Mouse (Mus musculus) adrenal gland, adult 18-20 months (tissue): ENCODE measurements around the gene Il31ra. TPM values are rescaled to one million over a fixed set of nuclear protein-coding genes. Genes with fewer than 3 reads are reported as not detected.

ENCODE experiments used
- total RNA-seq, 2 experiments: library from RNA; stranded (reverse); gene quantifications; 1 replicate in 1 of 2; 2 replicates in 1 of 2; pipeline ENCODE4 v1.2.3; 2021

Il31ra gene
- total RNA-seq, 2 experiments from 2014 or later, result 0.33 to 0.70 TPM

Other genes with a start within 250 kb of the Il31ra start
- 100 to 1,000 TPM; 266 to 319 TPM for gene Il6st, start 130.3 kb downstream of the Il31ra start, total RNA-seq
- gene Ddx4, start 58.1 kb upstream of the Il31ra start, total RNA-seq, result 1 to 10 TPM in 1 of 2 experiments, under 1 TPM in 1; 0.13 to 1.1 TPM
- gene Slc38a9, start 66.4 kb upstream of the Il31ra start, total RNA-seq, result 10 to 100 TPM; 13.2 to 20.9 TPM
- gene Plpp1, start 206.4 kb upstream of the Il31ra start, total RNA-seq, result 100 to 1,000 TPM; 193 to 238 TPM